7 mouse cellular contexts compared by ENCODE assay signal in genomic region chrX:168122806-168123588, GRCm38 (mm10).
DNase-seq lines count a peak whose midpoint lies in the region; ATAC-seq lines count a peak whose summit lies in the region.

No protein-coding gene starts in this region.

- H3K9me3 ChIP-seq in lung, embryonic 16.5 days (ENCODE audit: control insufficient read depth, low read length) = no peaks in the 10 kb centered on the region
- no peaks in the 10 kb centered on the region for H3K9me3 ChIP-seq in forebrain, embryonic 15.5 days
- no peaks in the 10 kb centered on the region for H3K9me3 ChIP-seq in neural tube, embryonic 12.5 days

- no peak overlapping the region for H3K27ac ChIP-seq in lung, embryonic 16.5 days (ENCODE audit: low read length)
- H3K27ac ChIP-seq in forebrain, embryonic 15.5 days (replicated peaks) = peak overlapping the region; percentile 17
- no peak overlapping the region for H3K27ac ChIP-seq in neural tube, embryonic 12.5 days

- peaks cover 30% of the 10 kb centered on the region for H3K27me3 ChIP-seq in lung, embryonic 16.5 days (ENCODE audit: control insufficient read depth, insufficient read depth, low read depth, low read length)
- H3K27me3 ChIP-seq in forebrain, embryonic 15.5 days = peaks cover 7% of the 10 kb centered on the region; the same call in 1 of the 2 replicates
- H3K27me3 ChIP-seq in neural tube, embryonic 12.5 days (replicated peaks) = peaks cover 35% of the 10 kb centered on the region

- WGBS in lung, embryonic 16.5 days = 11% methylated on average over 29 of the region's 42 CpGs
- 22% methylated on average over 36 of the region's 42 CpGs for WGBS in forebrain, embryonic 15.5 days
- 16% methylated on average over 38 of the region's 42 CpGs for WGBS in neural tube, embryonic 12.5 days

- no peaks in the 10 kb centered on the region for H3K36me3 ChIP-seq in lung, embryonic 16.5 days (ENCODE audit: control insufficient read depth, insufficient read depth, low read length)
- H3K36me3 ChIP-seq in forebrain, embryonic 15.5 days = no peaks in the 10 kb centered on the region
- no peaks in the 10 kb centered on the region for H3K36me3 ChIP-seq in neural tube, embryonic 12.5 days

- peak overlapping the region; percentile 67 for H3K4me2 ChIP-seq in lung, embryonic 16.5 days (ENCODE audit: low read depth, low read length)
- H3K4me2 ChIP-seq in forebrain, embryonic 15.5 days (replicated peaks) = peak overlapping the region; percentile 78
- peak overlapping the region; percentile 73 for H3K4me2 ChIP-seq in neural tube, embryonic 12.5 days (replicated peaks)

- H3K9ac ChIP-seq in lung, embryonic 16.5 days (ENCODE audit: low read length) = no peak overlapping the region; the same call in 1 of the 2 replicates
- peak overlapping the region; percentile 58 for H3K9ac ChIP-seq in forebrain, embryonic 15.5 days (replicated peaks)
- H3K9ac ChIP-seq in neural tube, embryonic 12.5 days = peak overlapping the region; percentile 44; the same call in 1 of the 2 replicates

- 0 out of 2 replicates have a peak, but pooled peaks have one; percentile 38 for ATAC-seq in lung, embryonic 16.5 days (ENCODE audit: low read depth)
- peak; percentile 95 for ATAC-seq in forebrain, embryonic 15.5 days (replicated peaks)
- ATAC-seq in neural tube, embryonic 12.5 days (ENCODE audit: low FRiP score, low read depth) = peak; percentile 83

- H3K4me1 ChIP-seq in lung, embryonic 16.5 days (replicated peaks; ENCODE audit: control insufficient read depth, insufficient read depth, low read length) = no peaks in the 10 kb centered on the region
- no peaks in the 10 kb centered on the region for H3K4me1 ChIP-seq in forebrain, embryonic 15.5 days
- no peaks in the 10 kb centered on the region for H3K4me1 ChIP-seq in neural tube, embryonic 12.5 days

- H3K4me3 ChIP-seq in lung, embryonic 16.5 days (ENCODE audit: low read length) = peak overlapping the region; percentile 41
- H3K4me3 ChIP-seq in forebrain, embryonic 15.5 days = peak overlapping the region; percentile 50
- peak overlapping the region; percentile 38 for H3K4me3 ChIP-seq in neural tube, embryonic 12.5 days

- no peak for DNase-seq in lung, postnatal 14 days
- peak; percentile 17 to 50 for DNase-seq in cerebellum, adult 18-20 months
- DNase-seq in layer of hippocampus, postnatal 14 days (ENCODE audit: low spot score in 2 of 2) = peak; percentile 17 to 21
- DNase-seq in thymus, postnatal 10 days (ENCODE audit: low spot score in 2 of 2) = no peak

Comparison
In these comparisons a context has a peak if more than half of its experiments do, and no peak if none do; other contexts are left out.
1. ATAC-seq: peak in every context shown above with its lines; median percentile 95 in forebrain, embryonic 15.5 days; 83 in neural tube, embryonic 12.5 days; 38 in lung, embryonic 16.5 days.
2. DNase-seq: peak in cerebellum, adult 18-20 months (2 of 2) and layer of hippocampus, postnatal 14 days (2 of 2); none in lung, postnatal 14 days (single experiment) and thymus, postnatal 10 days (0 of 2).
3. Peak in every context shown above with its lines, with median percentiles within 50 percentile points of each other: H3K4me2 ChIP-seq and H3K4me3 ChIP-seq.